Mouse (Mus musculus) erythroblast, embryonic 14.5 days (primary cell): ENCODE data around the gene St3gal3.
A peak's percentile ranks its signal among the peaks of the same experiment; 100 is the strongest.

Experiments
- GATA1 ChIP-seq: IDR thresholded peaks from 2 replicates; pipeline ENCODE4 v1.6.1; 2012; ENCODE audit warnings: low read length, inconsistent platforms, mixed read lengths
- TAL1 ChIP-seq: IDR thresholded peaks from 3 replicates; pipeline ENCODE4 v1.6.1; 2012; ENCODE audit warnings: low read length, inconsistent platforms, mixed read lengths

GRCm38 (mm10) chr4:117928699-117929241, 205.9 kb downstream of the St3gal3 start:
- peak; percentile 91 for TF ChIP-seq TAL1
- peak; percentile 90 for TF ChIP-seq GATA1
